Mouse (Mus musculus): ENCODE measurements around the gene Gk.

Gene Gk

DNA sequence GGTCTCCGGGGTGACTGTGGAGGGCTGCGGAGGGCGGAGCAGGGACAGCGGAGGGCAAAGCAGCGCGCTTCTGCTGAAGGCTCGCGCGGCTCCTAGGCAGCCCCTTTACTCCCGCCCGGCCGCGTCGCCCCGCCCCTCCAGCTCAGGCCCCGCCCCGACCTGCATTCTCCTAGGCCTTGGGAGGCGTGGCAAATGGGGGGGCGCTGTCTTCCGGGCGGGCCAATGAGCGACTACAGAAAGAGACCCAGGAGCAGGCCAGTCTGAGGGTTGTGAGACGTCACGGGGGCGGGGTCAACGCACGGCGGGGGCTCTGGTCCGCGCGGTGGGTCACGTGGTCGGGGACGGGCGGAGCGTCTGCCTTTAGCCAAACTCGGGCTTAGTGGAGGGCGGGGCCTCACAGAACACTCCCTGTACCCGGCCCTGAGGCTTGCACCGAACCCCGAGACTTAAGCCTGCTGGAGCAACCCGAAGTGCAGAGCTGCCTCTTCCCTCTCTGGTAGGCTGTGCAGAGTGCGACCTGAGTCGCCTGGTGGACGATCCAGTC, at the start of gene Gk:
Gene Gk, minus strand, starts transcription at position 276 of the 544 bp plus-strand sequence.
- peak; percentile 42 for DNase-seq (ENCODE audit: extremely low read depth, low read depth, low spot score)

DNA sequence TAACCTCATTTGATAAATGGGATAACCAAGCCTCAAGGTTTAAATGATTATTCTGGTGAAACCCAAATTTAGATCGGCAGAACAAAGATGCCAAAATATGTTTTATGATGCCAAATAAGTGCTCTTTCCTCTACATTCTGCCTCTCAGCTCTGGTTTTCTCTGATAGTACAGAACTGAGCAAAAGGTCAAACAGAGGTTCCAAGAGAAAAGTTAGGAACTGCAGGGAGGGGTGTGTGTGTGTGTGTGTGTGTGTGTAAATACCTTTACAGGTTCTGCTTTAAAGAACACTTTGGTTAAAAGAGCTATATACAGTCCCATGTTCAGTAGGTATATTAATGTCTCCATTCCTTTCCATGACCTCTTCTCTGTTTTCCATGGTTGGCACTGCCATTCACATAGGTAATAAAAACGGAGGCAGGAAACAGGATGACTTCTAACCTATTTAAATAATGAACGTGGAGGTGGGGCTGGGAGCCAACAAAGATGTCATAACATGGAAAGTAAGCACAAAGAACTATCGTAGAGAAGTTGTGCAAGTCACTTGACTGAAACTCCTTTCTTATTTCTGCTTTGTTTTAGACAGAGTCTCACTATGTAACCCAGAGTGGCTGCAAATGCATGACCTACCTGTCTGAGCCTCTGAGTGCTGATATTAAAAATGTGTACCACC, 28.2 kb upstream of the Gk start:
- peak; percentile 49 for DNase-seq (ENCODE audit: extremely low read depth, low read depth, low spot score)

DNA sequence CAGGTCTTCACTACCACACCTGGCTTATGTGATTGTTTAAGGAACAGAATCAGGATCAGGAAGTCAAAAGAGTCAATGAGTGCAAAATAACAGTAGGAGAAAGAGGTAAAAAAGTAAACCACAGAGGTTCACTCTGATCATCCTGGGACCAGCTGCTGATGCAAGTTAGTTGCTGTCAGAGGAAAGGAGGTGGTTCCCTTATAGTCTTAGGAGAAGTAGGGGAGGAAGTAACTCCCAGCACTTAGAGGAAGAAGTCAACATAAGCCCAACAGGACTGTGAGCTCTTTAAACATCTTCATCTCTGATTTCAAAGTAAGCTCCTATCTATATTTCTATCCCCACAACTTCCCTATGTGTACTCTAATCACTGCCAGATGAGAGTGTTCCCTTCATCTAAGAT, 26.4 kb upstream of the Gk start:
- no peak for DNase-seq (ENCODE audit: extremely low read depth, low read depth, low spot score)

DNA sequence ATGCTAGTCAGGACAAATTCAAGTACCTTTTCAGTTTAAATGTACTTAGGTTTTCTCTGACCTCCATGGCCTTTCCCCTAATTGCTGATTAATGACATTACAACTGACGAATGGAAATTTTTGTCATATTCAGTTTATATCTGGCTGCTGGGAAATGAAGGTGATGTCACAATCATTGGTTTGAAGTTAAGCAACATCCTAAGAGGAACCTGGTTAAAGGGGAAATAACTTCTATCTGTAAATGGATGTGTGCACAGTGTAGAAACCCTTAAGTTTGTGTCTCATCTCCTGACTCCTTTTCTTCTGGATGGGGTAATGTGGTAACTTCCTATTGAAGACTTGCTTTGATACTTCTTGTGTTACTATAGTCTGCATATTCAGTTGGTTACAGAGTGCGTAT, 20.8 kb upstream of the Gk start:
- no peak for DNase-seq (ENCODE audit: extremely low read depth, low read depth, low spot score)

DNA sequence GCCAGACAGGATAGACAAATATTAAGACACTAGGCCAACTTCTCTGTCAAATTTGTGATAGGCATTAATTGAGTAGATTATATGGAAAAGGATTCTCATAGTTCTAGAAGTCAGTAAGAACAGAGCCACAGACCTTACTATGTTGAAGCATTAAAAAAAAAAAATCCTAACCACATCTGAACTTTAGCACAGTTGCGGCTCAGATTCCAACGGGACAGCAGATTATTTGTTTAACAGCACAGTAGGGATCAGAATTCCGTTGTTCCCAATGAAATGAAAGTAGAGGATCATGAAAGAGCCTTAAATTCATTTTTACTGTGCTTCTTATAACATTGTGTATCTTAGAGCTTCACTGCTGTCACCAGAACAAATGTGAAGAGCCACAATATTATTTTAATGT, 1.7 kb upstream of the Gk start:
- no peak for DNase-seq (ENCODE audit: extremely low read depth, low read depth, low spot score)

DNA sequence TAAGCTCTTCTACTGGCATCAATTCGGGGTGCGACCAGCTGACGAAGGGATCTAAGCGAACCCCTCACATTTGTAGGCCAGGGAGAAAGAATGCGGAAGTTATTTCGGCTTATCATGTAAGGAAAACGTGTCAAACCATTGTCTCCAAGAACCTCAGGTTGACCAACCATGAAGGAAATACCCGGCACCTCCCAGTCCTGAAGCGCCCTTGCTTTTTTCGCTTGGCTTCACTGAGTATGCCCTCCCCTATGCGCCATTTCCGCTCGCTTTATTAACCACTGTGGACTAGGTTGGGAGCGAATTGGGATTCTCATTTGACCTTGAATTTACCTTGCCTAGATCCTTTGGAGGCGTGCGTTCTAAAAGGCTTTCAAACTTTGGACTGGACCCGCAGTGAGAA, 522 bp upstream of the Gk start:
- DNase-seq (ENCODE audit: extremely low read depth, low read depth, low spot score) = no peak

DNA sequence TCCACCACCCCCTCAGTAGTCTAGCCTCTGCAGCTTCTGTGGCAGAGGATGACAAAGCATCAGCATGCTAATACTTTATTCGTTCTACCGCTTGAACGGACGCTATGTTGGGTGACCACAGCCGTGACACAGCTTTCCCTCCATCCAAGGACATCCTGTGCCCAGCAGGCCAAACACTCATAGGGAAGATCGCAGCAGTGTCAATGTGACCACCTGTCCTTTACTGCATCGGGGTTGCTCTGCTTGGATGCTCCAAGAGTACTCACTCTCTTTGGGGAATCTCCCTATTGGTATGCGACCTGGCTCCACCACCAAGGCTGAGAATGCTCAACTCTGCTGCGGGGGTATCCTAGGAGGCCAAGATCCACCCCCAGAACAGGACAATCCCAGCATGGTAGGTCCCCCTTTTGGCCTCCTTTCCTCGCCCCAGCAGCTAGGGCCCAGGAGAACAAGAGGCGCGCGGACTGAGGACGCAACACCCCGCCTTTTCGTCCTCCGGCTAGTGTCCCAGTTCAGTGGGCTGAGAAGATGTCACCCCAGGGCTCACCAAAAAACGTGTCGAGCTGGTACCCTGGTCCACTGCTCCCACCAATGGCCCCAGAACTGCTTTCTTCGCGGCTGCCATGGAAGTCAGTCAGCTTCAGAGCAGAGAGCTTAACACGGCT, 608 bp downstream of the Gk start:
- DNase-seq (ENCODE audit: extremely low read depth, low read depth, low spot score) = no peak

DNA sequence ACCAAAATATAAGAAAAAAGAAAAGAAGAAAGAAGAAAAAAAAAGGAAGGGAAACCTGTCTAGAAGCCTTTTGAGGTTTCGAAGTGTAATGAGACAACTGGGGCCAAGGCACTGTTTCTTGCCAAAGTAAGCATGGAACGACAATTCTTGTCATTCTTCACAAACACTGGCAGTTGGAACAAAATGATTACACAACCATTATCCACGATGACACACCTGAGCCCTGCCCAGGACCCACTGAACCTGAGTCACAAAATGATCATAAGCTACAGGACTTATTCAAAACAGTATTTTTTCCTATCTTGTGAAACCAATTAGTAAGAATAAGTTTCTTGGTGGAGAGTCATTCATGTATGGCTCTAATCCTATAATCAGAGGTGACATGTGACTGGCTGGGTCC, 5.3 kb downstream of the Gk start:
- peak; percentile 43 for DNase-seq (ENCODE audit: extremely low read depth, low read depth, low spot score)

DNA sequence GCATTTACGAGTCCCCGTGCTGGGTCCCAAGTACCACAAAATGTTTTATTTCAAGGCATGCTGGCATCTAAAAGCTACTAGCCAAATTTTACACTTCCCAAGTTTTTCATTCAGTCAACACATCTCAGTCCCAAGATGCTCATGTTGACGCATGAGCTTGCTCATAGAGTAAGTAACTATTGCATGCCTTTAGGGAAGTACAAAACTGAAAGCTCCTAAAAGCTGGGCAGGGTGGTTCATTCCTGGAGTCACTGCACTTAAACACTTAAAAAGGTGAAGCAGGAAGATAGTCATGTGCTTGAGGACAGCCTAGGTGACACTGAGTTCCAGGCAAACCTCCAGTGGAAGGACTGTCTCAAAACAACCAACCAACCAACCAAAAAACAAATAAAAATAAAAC, 5.9 kb downstream of the Gk start:
- no peak for DNase-seq (ENCODE audit: extremely low read depth, low read depth, low spot score)

DNA sequence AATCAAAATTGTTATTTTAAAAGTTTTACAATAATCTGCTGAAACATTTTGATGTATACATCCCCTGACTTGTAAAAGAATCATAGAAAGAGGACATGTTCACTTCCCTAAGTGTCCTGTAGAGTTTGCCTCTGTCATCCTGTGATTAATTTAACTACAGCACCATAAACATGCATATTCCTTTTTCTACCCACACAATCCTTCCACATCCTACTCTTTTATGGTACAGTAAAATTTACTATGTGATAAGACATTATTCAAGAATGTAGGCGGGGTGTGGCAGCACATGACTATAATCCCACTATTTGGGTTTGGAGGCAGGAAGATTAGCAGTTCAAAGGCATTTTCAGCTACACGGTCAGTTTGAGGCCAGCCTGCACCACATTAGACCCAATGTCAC, 8.0 kb downstream of the Gk start:
- DNase-seq (ENCODE audit: extremely low read depth, low read depth, low spot score) = no peak

DNA sequence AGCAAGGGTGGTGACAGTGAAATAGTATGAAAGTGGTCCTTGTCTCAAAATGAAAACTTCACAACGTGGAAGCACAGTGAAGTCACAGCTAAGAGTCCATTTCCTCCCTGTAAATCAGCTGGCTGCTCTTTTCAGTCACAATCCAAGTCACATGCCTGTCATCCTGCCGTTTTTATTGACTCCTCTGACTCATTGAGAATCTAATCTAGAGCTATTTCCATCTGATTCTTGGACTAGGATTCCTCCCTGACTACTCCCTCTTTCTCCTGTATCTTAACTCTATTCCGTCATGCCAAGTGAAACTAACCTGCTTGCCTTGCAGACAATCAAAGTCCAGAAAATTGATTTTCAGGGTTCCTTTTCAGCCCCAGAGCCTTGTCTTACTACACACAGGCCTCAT, 20.6 kb downstream of the Gk start:
- no peak for DNase-seq (ENCODE audit: extremely low read depth, low read depth, low spot score)

DNA sequence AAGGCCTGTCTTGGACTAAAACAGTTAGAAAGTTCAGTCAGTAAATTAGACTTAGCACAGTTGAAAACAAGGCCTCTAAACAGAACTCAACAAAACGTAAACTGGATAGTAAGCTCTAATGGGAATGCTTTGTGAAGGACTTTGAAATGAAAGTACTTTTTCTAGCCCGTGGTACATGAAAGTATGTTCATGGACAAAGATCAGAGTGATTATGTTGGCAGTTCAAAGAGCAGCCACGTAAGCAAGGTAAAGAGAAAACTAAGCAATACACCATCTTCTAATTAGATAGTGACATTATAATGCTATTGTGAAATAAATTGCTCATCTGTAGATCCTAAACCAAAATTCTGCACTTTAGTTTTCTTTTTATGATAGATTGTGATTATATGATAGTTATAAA, 32.8 kb downstream of the Gk start:
- no peak for DNase-seq (ENCODE audit: extremely low read depth, low read depth, low spot score)

DNA sequence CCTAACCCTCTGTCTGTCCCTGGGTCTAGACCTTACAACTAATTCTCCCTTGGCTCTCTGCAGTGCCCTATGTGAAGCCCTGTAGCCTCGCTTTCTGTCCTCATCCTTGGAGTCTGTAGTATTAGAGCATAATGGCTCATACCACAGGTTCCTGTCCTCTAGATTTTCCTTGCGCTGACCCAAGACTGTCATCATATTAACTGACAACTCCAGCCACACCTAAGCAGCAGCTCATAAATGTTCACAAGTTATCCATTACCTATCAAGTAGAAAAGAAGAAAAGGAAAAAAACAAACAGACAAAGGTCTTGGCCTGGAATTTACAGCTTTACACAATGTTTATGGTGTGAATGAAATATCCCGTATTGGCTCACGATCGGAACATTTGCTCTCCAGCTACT, 43.4 kb downstream of the Gk start:
- DNase-seq (ENCODE audit: extremely low read depth, low read depth, low spot score) = no peak

DNA sequence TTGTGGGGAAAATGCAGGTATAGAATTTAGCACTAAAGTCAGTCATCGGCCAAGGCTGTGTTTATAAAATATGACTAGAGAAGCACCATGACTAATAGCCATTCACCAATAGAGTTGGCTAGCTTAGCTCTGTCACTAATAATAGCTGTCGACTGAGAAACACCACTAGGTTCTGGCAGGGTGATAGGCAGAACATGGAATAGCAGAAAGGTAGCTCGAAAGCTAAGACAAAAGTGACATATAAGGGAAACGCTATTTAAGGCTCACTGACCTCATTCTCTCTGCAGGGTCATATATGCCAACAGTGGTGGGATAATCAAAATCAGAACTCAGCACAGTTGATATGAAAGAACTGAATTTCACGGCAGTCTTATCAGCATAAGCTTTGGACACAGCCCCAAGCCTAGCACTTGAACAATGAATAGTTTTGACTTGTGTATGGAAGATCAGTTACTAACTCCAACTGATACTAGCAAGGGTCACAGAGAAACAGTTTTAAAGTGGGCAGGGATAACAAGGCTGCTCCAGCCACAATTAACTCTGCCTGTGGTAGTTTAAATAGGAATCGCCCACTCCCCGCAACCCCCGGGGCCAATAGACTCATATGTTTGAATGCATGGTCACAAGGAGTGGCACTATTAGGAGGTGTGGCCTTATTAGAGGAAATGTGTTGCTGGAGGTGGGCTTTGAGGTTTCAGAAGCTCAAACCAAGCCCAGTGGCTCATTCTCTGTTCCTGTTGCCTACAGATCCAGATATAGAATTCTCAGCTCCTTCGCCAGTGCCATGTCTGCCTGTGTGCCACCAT, 45.3 kb downstream of the Gk start:
- DNase-seq (ENCODE audit: extremely low read depth, low read depth, low spot score) = no peak

DNA sequence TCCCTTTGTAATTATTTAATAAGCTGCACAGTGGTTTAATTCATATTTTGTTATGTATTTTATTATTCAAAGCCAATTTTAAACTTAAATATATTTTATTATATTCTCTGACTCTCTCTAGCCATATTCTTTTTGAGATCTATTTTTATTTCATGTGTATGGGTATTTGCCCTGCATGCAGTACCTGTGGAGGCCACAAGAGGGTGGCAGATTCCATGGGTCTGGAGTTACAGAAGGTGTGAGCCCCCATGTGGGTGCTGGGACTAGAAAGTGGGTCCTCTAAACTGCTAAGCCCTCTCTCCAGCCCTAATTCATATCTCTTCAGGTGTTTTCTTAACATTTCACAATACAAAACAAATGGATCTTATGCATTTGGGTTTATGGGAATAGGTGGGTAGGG, 55.4 kb downstream of the Gk start:
- DNase-seq (ENCODE audit: extremely low read depth, low read depth, low spot score) = no peak

DNA sequence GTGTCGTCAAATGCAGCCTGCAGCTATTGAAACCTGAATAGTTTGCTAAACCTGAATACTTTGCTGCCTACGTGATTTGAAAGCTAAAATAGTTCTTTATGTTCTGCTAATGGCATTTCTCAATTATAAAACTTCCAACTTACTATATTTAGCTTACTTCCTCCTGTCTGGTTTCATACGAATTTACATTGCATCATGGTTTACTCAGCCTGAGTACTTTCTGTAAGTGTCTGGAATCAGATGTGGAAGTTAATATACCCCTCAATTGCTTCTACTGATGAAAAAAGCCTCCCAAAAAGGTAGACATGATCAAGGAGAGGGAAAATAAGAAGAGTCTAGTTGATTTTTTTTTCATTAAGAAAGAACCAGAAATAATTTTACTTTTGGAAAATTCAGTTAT, 66.2 kb downstream of the Gk start:
- DNase-seq (ENCODE audit: extremely low read depth, low read depth, low spot score) = no peak

DNA sequence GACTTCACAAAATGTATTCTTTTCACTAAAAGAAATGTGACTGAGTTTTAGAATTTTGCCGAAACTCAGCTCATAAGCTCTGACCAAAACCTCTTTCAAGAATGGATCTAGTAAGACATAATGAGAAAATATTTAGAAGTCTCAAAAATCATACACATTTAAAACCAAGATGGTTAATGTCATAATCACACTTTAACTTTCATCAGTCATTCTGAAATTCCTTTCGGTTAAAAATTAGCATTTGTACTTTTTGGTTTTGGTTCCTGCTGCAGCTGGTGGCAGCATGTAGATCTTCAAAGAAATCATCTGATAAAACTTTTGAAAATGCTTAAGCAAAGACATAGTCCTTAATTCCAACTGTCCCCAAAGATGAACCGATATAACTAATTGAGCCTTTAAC, 70.9 kb downstream of the Gk start:
- DNase-seq (ENCODE audit: extremely low read depth, low read depth, low spot score) = no peak

DNA sequence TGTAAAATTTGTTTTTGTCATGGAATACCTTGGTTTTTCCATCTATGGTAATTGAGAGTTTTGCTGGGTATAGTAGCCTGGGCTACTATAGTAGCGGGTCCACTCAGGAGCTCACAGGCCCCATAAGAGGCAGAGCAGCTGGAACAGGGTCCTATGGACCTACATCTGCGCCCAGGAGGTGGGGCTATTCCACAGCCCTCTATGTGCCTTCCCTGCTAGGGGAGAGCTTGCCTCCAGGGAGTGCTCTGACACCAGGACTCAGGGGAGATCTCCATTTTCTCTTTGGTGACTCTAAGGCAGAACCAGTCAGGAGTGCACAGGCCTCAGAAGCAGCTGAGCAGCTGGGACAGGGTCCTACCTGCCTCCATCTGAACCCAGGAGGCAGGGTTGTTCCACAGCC, 92.9 kb downstream of the Gk start:
- DNase-seq (ENCODE audit: extremely low read depth, low read depth, low spot score) = no peak

DNA sequence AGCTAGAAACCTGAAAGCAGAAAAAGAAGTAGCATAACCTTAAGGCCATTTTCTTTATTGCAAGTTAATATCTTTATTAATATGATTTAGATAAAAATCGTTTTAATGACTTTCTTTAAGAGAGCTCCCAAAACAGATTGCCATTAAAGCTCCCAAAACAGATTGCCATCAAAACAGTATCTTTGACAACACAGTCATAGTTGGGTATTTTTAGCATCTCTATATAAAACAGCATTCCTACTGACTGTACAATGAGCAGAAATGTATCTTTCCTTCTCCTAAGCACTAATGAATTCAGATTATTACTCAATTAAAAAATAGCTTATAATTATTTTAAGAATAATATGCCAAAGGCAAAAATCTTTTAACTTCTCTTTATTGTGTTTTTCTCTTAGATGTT, 94.5 kb downstream of the Gk start:
- no peak for DNase-seq (ENCODE audit: extremely low read depth, low read depth, low spot score)

DNA sequence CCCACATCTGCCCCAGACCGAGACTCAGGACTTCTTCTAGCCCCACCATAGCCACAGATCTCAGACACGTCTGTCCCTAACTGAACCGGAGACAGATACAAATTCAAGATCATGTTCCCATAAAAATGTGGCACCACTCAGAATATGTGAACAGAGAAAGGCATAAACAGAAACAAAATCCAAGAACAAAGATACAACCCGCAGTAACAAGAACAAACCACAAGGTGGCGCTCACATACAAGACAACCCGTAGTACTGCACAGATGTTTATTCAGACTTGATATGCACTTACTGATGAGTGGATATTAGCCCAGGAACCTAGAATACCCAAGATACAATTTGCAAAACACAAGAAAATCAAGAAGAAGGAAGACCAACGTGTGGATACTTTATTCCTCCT, 99.8 kb downstream of the Gk start:
- DNase-seq (ENCODE audit: extremely low read depth, low read depth, low spot score) = no peak

Data from fat pad, adult 2 months (tissue).